Mouse (Mus musculus) heart, postnatal 14 days (tissue): ENCODE data around the gene Rnf208. TPM values are rescaled to one million over a fixed set of nuclear protein-coding genes. Genes with fewer than 3 reads are reported as not detected.
A peak's percentile ranks its signal among the peaks of the same experiment; 100 is the strongest.

Experiments
- DNase-seq, 2 experiments: peaks; one replicate each; pipeline ENCODE4 v3.0.0; 2021 to 2022
- intact Hi-C: fragments of 180-260 bp; cut with DNase I; formaldehyde crosslinking; loops from one replicate; pipeline ENCODE4 v1.15.1; 2025
- total RNA-seq, 2 experiments: library from RNA; stranded (reverse); gene quantifications; 2 replicates each; pipeline ENCODE4 v1.2.3; 2021

The Rnf208 gene
- total RNA-seq, 2 experiments from 2014 or later, result 0.41 to 0.63 TPM

- intact Hi-C loops, result no loop called here
These were observed 18.2 kb upstream of the Rnf208 start for GRCm38 (mm10) chr2:25223681-25224491.

GRCm38 (mm10) chr2:25224492-25224765 is 17.6 kb upstream of the Rnf208 start, which contains the start of gene Tubb4b:
Tubb4b (minus strand) TSS chr2:25224702.
- DNase-seq, result no peak
- intact Hi-C loops, result no loop called here

More at GRCm38 (mm10) chr2:25223681-25224491, 18.2 kb upstream of the Rnf208 start:
- DNase-seq, result peak; percentile 84 to 85

GRCm38 (mm10) chr2:25224766-25225752 is 17.0 kb upstream of the Rnf208 start:
- intact Hi-C loops, result no loop called here
- DNase-seq, result peak; percentile 95

- no peak for DNase-seq
- intact Hi-C loops, result no loop called here
These were observed 16.2 kb upstream of the Rnf208 start for GRCm38 (mm10) chr2:25225811-25226379.

GRCm38 (mm10) chr2:25226864-25227263 is 15.2 kb upstream of the Rnf208 start:
- DNase-seq, result no peak
- intact Hi-C loops, result no loop called here

- no peak for DNase-seq
- intact Hi-C loops, result no loop called here
These were observed 14.6 kb upstream of the Rnf208 start for GRCm38 (mm10) chr2:25227406-25227805.

GRCm38 (mm10) chr2:25228431-25228889 is 13.6 kb upstream of the Rnf208 start:
- peak; percentile 86 to 89 for DNase-seq
- intact Hi-C loops, result loop anchor here (1.0 to 2.0 kb wide), 3 partner anchors 24 to 64 kb away; no protein-coding TSS in a partner anchor

- no peak for DNase-seq
- intact Hi-C loops, result loop anchor here (1.0 to 2.0 kb wide), 3 partner anchors 24 to 64 kb away; no protein-coding TSS in a partner anchor
These were observed 13.0 kb upstream of the Rnf208 start for GRCm38 (mm10) chr2:25228995-25229530.

- DNase-seq, result no peak
- intact Hi-C loops, result loop anchor here (2.0 kb wide), 2 partner anchors 23 to 63 kb away; no protein-coding TSS in a partner anchor
These were observed 12.5 kb upstream of the Rnf208 start for GRCm38 (mm10) chr2:25229582-25229981.

GRCm38 (mm10) chr2:25230581-25230980 is 11.5 kb upstream of the Rnf208 start:
- intact Hi-C loops, result no loop called here
- DNase-seq, result no peak

GRCm38 (mm10) chr2:25231038-25231437 is 11.0 kb upstream of the Rnf208 start:
- DNase-seq, result no peak
- intact Hi-C loops, result no loop called here

GRCm38 (mm10) chr2:25233421-25233820 is 8.6 kb upstream of the Rnf208 start:
- no peak for DNase-seq
- intact Hi-C loops, result no loop called here

GRCm38 (mm10) chr2:25234050-25234449 is 8.0 kb upstream of the Rnf208 start, which contains the start of gene Slc34a3:
Slc34a3 (minus strand) TSS chr2:25234364.
- DNase-seq, result no peak
- intact Hi-C loops, result no loop called here

- no peak for DNase-seq
- intact Hi-C loops, result no loop called here
These were observed 7.4 kb upstream of the Rnf208 start for GRCm38 (mm10) chr2:25234551-25235220.

GRCm38 (mm10) chr2:25236614-25237013 is 5.4 kb upstream of the Rnf208 start, which contains the start of gene Rnf224:
Rnf224 (minus strand) TSS chr2:25236787.
- intact Hi-C loops, result no loop called here
- DNase-seq, result no peak

- DNase-seq, result no peak
- intact Hi-C loops, result no loop called here
These were observed 4.5 kb upstream of the Rnf208 start for GRCm38 (mm10) chr2:25237522-25237921.

- intact Hi-C loops, result no loop called here
- DNase-seq, result no peak
These were observed 3.9 kb upstream of the Rnf208 start for GRCm38 (mm10) chr2:25238106-25238505.

- intact Hi-C loops, result no loop called here
- no peak for DNase-seq
These were observed 2.3 kb upstream of the Rnf208 start for GRCm38 (mm10) chr2:25239766-25240165.

- DNase-seq, result no peak
- intact Hi-C loops, result no loop called here
These were observed 1.7 kb upstream of the Rnf208 start for GRCm38 (mm10) chr2:25240310-25240709.
